Mouse (Mus musculus) stomach, postnatal 0 days (tissue): ENCODE measurements around the gene Sec31a.

Source experiments
- CTCF ChIP-seq: IDR thresholded peaks from 2 replicates; pipeline ENCODE4 v1.5.1; 2016; ENCODE audit warnings: antibody characterized with exemption, low read depth, mild to moderate bottlenecking, moderate library complexity
- EP300 ChIP-seq: optimal IDR thresholded peaks from 2 replicates; pipeline ENCODE3; 2016; ENCODE audit warnings: antibody characterized with exemption

- TF ChIP-seq CTCF (no peak), EP300 (no peak)
Measured at GRCm38 (mm10) chr5:100427276-100427675, 11.2 kb upstream of the Sec31a start.
